Mouse (Mus musculus) embryo, embryonic 11 days (tissue): Measurements from ENCODE around the gene Gm9733.
A peak's percentile ranks its signal among the peaks of the same experiment; 100 is the strongest.
"Not testable (repeated sequence)": the region's sequence is repeated elsewhere in the genome, so short reads cannot be mapped to it uniquely, and the experiment has no call there.

Source experiments
- DNase-seq: peaks from one replicate; pipeline ENCODE4 v3.0.0-alpha.2; 2015

Gene Gm9733

GRCm38 (mm10) chr3:15332063-15332462 lies at the start of gene Gm9733:
Gm9733 (minus strand) TSS chr3:15332302.
- DNase-seq = no peak

- not testable (repeated sequence) for DNase-seq
Observed at GRCm38 (mm10) chr3:15355690-15356089, 23.6 kb upstream of the Gm9733 start.

DNA sequence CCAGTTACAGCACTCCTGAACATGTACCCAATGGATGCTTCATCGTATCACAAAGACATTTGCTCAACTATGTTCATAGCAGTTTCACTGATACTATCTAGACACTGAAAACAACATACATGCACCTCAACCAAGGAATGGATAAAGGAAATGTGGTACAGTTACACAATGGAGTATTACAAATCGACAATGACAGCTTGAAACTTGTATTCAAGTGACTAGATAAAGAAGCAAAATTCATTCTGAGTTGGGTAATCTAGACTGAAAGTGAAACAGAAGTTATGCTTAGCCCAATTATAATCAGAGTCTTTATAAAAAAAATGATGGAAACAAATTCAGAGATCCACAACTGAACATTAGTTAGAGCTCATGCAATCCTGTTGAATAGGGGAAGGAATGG lies 18.2 kb upstream of the Gm9733 start:
- DNase-seq = not testable (repeated sequence)

DNA sequence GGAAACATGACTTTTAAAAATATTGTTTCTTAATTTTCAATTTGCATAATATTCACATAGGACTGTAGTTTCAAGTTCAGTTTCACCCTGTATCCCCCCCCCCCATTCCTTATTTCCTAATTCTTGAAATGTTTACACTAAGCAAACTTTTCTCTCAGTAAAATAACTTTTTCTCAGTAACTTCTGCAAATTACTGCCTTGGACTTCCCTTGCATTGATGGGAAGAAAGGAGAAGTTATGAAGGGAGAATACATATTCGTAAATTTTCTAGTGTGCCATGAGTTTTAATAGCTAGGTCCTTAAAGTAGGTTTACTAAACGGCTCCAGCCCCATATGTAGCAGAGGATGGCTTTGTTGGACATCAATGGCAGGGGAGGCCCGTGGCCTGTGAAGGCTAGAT lies 13.5 kb upstream of the Gm9733 start:
- DNase-seq = not testable (repeated sequence)

DNA sequence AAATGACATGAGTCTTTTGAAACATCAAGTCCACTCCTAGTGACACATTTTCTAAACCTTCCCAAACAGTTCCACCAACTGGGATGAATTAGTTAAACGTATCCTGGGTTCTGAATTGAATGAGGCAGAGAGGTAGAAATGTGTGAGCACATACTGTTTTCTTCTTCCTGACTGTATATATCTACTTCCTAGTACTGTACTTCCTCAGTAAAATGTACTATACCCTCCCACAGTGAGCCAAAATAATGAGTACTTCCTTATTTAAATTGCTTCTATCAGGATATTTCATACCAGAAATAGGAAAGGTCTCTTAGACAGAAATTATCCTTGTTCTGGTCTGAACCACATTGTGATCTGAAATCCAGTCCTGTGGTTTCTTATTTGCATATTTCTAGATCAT lies 8.2 kb upstream of the Gm9733 start:
- no peak for DNase-seq

DNA sequence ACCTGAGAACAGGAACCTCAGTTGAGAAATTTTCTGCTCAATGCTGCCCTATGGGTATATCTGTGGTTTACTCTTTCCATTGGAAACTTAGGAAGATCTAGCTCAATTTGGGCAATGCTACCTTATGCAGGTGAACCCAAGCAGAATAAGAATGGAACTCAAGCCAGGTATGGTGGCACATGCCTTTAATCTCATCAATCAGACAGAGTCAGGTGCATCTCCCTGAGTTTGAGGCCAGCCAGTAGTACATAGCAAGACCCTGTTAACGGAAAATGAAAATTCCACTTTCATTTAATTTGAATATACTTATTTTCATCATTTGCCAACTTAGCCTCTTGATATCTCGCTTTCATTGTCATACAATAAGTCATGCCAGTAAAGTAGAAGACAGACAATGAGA lies 2.1 kb upstream of the Gm9733 start:
- no peak for DNase-seq

GRCm38 (mm10) chr3:15331545-15331944 lies 557 bp downstream of the Gm9733 start:
- no peak for DNase-seq

DNA sequence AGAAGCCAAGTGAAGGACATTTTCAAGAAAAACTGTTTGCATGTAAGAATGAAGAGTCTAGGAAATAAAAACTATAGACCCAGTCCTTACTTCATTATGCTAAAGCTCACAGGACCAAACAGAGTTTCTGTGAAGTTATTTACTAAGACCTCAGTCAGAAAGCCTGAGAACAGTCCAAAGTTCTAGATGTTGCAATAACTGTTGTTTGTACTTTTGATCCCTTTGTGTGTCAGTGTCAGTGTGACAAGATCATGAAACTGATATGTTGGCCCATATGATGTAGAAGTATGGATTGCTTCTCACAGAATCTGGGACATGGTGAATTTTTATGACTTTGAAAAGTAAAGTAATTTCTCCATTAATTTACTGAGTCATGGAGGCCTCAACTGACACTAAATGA lies 2.6 kb downstream of the Gm9733 start:
- no peak for DNase-seq

DNA sequence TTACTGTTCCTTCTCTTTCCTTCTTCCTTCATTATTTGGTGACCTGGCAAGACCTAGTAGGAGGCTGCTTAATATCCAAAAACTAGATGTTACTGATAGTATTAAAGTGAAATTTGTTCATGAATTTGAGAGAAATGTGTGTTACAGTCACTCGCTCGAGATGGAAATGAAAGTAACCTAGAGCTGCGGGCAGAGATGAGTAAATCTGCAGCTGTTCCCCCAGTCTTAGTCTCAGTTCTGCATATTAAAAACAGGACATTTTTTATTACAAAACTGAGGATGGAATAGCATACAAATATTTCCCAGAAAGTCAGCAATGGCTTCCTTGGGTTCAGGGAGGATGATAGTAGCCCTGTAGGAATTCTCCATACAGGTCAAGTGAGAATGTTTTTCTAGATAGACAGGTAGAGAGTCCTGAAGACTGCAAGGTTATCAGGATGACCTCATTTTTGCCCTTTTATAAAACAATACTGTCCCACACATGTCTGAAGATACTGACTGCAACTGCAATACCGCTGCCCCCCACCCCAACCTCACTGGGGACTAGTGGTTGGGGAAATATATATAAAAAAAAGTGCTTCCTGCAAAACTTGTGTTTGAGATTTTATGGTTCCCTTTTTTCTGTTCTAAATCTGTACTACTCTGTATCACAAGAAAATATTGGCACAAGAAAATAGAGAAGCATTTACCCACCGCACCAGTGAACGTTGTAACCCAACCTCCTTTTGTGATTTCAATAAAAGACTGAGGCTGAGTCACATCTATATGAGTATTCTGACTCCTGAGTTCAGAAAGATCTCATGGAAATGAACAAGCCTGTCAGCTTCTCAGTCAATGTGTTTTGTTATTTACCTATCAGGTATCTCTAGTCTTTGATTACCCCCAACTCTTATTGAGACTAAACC lies 47.4 kb downstream of the Gm9733 start:
- no peak for DNase-seq

DNA sequence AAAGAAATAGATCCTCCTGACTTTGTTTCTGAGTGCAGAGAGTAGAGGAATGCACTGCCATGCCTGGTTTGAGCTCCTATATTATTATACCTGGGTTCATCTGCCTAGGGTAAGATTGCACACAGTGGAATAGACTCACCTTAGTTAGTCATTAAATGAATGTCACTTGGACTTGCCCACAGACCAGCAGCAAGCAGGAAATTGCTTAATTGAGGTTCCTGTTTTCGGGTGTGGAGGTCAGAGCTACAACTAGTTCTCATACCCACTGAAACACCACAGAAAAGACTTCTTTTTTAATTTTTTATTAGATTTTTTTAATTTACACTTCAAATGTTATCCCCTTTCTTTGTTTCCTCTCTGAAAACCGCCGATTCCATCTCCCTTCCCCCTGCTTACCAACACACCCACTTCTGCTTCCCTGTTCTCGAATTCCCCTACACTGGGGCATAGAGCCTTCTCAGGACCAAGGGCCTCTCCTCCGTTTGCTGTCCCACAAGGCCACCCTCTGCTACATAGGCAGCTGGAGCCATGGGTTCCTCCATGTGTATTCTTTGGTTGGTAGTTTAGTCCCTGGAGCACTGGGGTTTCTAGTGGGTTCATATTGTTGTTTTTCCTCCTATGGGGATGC lies 56.1 kb downstream of the Gm9733 start:
- no peak for DNase-seq

DNA sequence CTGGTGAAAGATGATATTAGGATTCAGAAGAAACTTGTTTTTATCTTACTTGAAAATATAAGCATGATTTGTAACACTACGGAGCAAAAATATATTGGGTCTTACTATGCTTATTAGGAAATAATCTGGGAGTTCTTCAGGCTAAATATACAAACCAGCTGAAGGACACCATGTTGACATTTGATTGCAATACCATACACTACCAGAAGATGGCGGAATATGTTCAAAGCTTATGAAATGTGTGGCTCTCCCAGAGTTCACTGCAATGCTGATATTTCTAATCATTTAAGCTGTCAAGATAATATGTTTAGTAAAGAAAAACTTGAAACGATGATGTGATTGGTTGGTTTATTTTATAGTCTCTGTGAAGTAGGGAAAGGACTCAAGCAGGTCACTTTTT lies 67.7 kb downstream of the Gm9733 start:
- peak; percentile 60 for DNase-seq

DNA sequence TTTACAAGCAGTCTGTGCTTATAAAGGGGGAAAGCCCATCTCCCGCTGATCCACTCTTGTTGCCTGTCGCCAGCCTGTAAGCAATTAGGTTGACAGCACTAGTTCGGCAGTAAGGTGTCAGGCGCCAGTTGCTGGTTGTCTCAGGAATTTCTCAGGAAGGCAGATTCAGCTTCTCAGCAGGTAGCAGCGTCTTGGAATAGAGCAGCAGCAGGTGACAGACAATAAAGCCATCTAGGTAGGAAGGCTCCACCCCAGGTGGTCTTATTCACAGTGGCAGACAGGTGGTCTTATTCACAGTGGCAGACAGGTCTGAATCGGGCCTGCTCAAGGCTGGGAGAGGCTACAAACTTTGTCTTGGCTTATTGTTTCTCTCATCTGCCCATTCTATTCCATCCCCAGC lies 76.4 kb downstream of the Gm9733 start:
- no peak for DNase-seq
